Mouse (Mus musculus): ENCODE results near the gene Rad9b. TPM values are rescaled to one million over a fixed set of nuclear protein-coding genes. Genes with fewer than 3 reads are reported as not detected.

Gene Rad9b
- 0.25 TPM in 1 of 2 replicates, not detected in the other for polyA plus RNA-seq (2012; ENCODE audit: insufficient read depth, low replicate concordance)

DNA sequence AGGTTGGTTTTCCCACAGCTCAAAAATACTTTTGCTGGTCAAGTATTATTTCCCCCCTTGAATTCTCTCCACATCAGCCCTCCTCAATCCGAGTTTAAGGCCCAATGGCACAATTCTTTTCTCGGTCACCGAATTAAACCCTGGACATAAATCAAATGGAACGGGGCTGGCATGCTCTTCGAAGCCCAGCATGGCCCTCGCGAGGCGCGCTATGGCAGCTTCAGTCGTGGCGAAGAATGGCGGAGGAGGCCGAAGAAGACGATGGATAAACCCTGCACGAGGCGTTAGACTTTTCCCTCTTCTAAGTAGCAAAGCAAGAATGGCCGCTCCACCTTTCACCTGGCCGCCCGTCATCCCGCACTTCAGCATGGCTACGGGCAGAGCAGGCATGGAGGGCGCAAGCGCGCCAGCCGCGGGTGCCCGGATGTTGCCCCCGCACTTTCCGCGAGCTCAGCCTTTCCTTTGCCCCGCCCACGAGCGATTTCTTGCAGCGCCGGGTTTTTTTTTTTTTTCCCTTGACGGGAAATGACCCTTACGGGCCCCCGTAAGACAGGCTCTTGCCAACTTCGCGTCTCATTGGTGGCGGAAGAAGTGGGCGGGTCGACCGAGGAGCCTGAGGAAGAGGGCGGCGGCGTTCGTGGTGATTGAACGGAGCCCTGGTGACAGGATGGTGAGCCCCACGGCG lies at the start of gene Rad9b, which contains the start of gene Vps29:
Gene Rad9b, minus strand, starts transcription at position 427 of the 685 bp plus-strand sequence.
Gene Vps29, plus strand, starts transcription at position 563 of the 685 bp plus-strand sequence.
- Histone ChIP-seq H3K27me3 (replicated peaks) (no peaks in the 10 kb centered on the region), H3K4me3 (replicated peaks) (peak within 1 kb of the TSS; percentile 97), H3K9me3 (no peaks in the 10 kb centered on the region), H3K4me1 (peaks cover 34% of the 10 kb centered on the region), H3K36me3 (replicated peaks; ENCODE audit: low read length) (peaks cover 12% of the 10 kb centered on the region)
- no peak for TF ChIP-seq FLI1 (IDR thresholded peaks at IDR 0.05; ENCODE audit: low read length)
- TF ChIP-seq GATA1 (IDR thresholded peaks at IDR 0.05; ENCODE audit: borderline replicate concordance, low read length): no peak

DNA sequence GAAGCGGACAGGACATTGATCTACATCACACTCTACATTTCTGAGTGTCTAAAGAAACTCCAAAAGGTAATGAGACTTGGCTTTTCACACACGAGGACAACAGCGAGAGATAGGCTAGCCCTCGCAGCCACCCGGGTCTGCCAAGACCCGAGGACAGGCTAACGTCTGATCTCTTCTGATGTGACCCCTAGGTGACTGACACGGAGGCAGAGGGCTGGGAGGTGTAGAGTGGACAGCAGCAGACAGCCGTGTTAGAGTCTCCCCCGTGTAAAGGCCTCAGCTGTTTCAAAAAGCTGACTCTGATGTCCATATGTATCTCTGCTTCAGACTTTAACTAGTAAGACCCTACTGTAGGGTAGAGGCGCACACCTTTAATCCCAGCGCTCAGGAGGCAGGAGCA lies 49.3 kb upstream of the Rad9b start:
- H3K36me3 ChIP-seq (replicated peaks; ENCODE audit: low read length): peaks cover 99% of the 10 kb centered on the region
- no peak for TF ChIP-seq FLI1 (IDR thresholded peaks at IDR 0.05; ENCODE audit: low read length)
- TF ChIP-seq GATA1 (IDR thresholded peaks at IDR 0.05; ENCODE audit: borderline replicate concordance, low read length): no peak
- H3K4me3 ChIP-seq (replicated peaks): no peak overlapping the region
- peaks cover 36% of the 10 kb centered on the region for H3K4me1 ChIP-seq
- no peaks in the 10 kb centered on the region for H3K9me3 ChIP-seq
- H3K27me3 ChIP-seq (replicated peaks): no peaks in the 10 kb centered on the region

DNA sequence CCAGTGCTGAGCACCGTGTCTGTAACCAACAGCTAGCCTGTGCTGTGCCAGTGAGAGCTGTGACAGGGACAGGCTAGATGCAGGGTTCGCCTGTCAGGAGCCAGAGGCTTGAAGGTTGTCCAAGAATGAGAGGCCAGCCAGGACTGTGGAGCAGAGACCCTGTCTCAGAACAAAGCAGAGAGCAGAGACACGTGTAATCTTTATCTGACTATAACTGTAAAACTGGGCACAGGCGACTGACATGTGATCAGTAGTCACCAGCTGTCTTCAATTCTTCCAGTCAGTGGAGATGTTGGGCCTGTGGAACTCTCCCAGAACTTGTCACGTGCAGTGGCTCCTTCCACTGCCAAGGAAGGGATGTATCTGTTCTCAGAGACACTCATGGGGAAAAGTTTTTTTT lies 48.7 kb upstream of the Rad9b start:
- peaks cover 42% of the 10 kb centered on the region for H3K4me1 ChIP-seq
- peaks cover 100% of the 10 kb centered on the region for H3K36me3 ChIP-seq (replicated peaks; ENCODE audit: low read length)
- no peaks in the 10 kb centered on the region for H3K27me3 ChIP-seq (replicated peaks)
- no peak overlapping the region for H3K4me3 ChIP-seq (replicated peaks)
- H3K9me3 ChIP-seq: no peaks in the 10 kb centered on the region
- TF ChIP-seq GATA1 (IDR thresholded peaks at IDR 0.05; ENCODE audit: borderline replicate concordance, low read length): no peak
- no peak for TF ChIP-seq FLI1 (IDR thresholded peaks at IDR 0.05; ENCODE audit: low read length)

GRCm38 (mm10) chr5:122402160-122402559 lies 48.1 kb upstream of the Rad9b start:
- TF ChIP-seq FLI1 (IDR thresholded peaks at IDR 0.05; ENCODE audit: low read length): no peak
- TF ChIP-seq GATA1 (IDR thresholded peaks at IDR 0.05; ENCODE audit: borderline replicate concordance, low read length): no peak
- Histone ChIP-seq H3K9me3 (no peaks in the 10 kb centered on the region), H3K4me1 (peaks cover 48% of the 10 kb centered on the region), H3K36me3 (replicated peaks; ENCODE audit: low read length) (peaks cover 100% of the 10 kb centered on the region), H3K27me3 (replicated peaks) (no peaks in the 10 kb centered on the region), H3K4me3 (replicated peaks) (no peak overlapping the region)

DNA sequence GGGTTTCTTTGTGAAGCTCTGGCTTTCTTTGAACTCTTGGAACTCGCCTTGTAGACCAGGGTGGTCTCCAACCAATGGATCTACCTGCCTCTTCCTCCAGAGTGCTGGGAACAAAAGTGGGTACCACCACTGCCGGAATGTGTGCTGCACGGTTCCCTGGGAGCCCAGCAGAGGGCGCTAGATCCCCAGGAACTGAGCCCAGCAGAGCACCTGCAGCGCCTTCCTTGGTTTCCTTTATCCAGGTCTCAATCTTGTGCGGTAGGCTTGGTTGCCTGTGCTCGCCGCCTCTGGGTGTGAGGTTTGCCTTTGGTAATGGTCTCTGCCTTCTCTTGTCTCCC lies 47.2 kb upstream of the Rad9b start:
- peaks cover 98% of the 10 kb centered on the region for H3K36me3 ChIP-seq (replicated peaks; ENCODE audit: low read length)
- peaks cover 57% of the 10 kb centered on the region for H3K4me1 ChIP-seq
- H3K4me3 ChIP-seq (replicated peaks): no peak overlapping the region
- no peaks in the 10 kb centered on the region for H3K27me3 ChIP-seq (replicated peaks)
- no peaks in the 10 kb centered on the region for H3K9me3 ChIP-seq
- TF ChIP-seq FLI1 (IDR thresholded peaks at IDR 0.05; ENCODE audit: low read length) (no peak), GATA1 (IDR thresholded peaks at IDR 0.05; ENCODE audit: borderline replicate concordance, low read length) (no peak)

- no peaks in the 10 kb centered on the region for H3K9me3 ChIP-seq
- peaks cover 61% of the 10 kb centered on the region for H3K4me1 ChIP-seq
- TF ChIP-seq GATA1 (IDR thresholded peaks at IDR 0.05; ENCODE audit: borderline replicate concordance, low read length) (no peak), FLI1 (IDR thresholded peaks at IDR 0.05; ENCODE audit: low read length) (no peak)
- H3K27me3 ChIP-seq (replicated peaks): no peaks in the 10 kb centered on the region
- no peak overlapping the region for H3K4me3 ChIP-seq (replicated peaks)
- peaks cover 93% of the 10 kb centered on the region for H3K36me3 ChIP-seq (replicated peaks; ENCODE audit: low read length)
Observed at GRCm38 (mm10) chr5:122400628-122401302, 46.7 kb upstream of the Rad9b start.

DNA sequence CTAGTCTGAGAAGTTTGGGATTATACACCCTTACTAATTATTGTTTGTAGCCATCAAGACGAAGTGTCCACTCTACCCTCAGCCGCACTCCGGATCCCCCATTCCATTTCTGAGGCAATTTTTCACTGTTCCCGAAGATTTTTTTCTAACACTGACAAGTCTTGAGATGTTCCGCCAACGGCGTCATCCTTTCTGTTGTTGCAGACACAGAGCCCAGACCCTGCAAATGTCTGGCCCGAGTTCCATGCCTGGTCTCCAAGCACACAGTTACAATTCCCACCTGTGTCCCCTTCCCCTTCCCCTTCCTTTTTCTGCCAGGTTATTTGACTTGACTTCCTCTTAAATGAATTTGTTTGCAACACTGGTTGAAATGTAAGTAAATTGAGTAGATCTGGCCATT lies 45.8 kb upstream of the Rad9b start:
- no peaks in the 10 kb centered on the region for H3K27me3 ChIP-seq (replicated peaks)
- H3K4me3 ChIP-seq (replicated peaks): no peak overlapping the region
- peaks cover 70% of the 10 kb centered on the region for H3K4me1 ChIP-seq
- H3K36me3 ChIP-seq (replicated peaks; ENCODE audit: low read length): peaks cover 89% of the 10 kb centered on the region
- no peaks in the 10 kb centered on the region for H3K9me3 ChIP-seq
- TF ChIP-seq FLI1 (IDR thresholded peaks at IDR 0.05; ENCODE audit: low read length) (no peak), GATA1 (IDR thresholded peaks at IDR 0.05; ENCODE audit: borderline replicate concordance, low read length) (no peak)

- no peaks in the 10 kb centered on the region for H3K27me3 ChIP-seq (replicated peaks)
- H3K9me3 ChIP-seq: no peaks in the 10 kb centered on the region
- peaks cover 90% of the 10 kb centered on the region for H3K4me1 ChIP-seq
- no peak for TF ChIP-seq GATA1 (IDR thresholded peaks at IDR 0.05; ENCODE audit: borderline replicate concordance, low read length)
- no peak for TF ChIP-seq FLI1 (IDR thresholded peaks at IDR 0.05; ENCODE audit: low read length)
- peaks cover 77% of the 10 kb centered on the region for H3K36me3 ChIP-seq (replicated peaks; ENCODE audit: low read length)
- H3K4me3 ChIP-seq (replicated peaks): no peak overlapping the region
Observed at GRCm38 (mm10) chr5:122397495-122397894, 43.5 kb upstream of the Rad9b start.

DNA sequence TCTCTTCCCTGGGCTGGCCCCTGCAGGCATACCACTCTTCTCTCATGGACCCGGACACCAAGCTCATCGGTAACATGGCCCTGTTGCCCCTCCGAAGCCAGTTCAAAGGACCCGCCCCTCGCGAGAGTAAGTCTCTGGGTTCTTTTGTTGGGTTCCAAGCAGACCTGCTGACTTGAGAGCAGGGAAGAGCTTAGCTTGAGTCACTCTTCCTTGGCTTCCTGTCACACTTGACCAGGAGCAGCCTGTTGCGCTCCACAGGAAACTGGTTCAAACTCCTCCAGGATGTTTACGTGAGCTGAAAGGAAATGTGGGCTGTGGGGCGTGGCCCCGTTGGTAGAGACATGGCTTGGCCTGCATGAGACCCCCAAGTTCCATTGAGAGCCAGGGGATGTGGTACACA lies 42.8 kb upstream of the Rad9b start:
- TF ChIP-seq GATA1 (IDR thresholded peaks at IDR 0.05; ENCODE audit: borderline replicate concordance, low read length): no peak
- TF ChIP-seq FLI1 (IDR thresholded peaks at IDR 0.05; ENCODE audit: low read length): no peak
- Histone ChIP-seq H3K4me3 (replicated peaks) (peak overlapping the region; percentile 85), H3K27me3 (replicated peaks) (no peaks in the 10 kb centered on the region), H3K4me1 (peaks cover 90% of the 10 kb centered on the region), H3K9me3 (no peaks in the 10 kb centered on the region), H3K36me3 (replicated peaks; ENCODE audit: low read length) (peaks cover 70% of the 10 kb centered on the region)

DNA sequence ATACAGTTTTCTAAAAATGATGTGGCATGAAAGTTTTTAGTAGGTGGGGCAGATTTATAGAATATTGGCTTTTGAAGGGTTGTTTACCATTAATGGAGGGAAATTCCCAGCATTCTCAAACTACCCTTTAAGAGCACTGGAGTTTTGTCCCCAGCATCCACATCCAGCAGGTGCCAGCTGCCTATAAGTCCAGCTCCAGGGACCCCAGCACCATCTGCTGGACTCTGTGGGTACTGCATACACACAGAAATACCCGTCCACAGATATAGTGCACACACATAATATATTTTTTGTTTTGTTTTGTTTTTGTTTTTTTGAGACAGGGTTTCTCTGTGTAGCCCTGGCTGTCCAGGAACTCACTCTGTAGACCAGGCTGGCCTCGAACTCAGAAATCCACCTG lies 39.9 kb upstream of the Rad9b start:
- TF ChIP-seq GATA1 (IDR thresholded peaks at IDR 0.05; ENCODE audit: borderline replicate concordance, low read length): no peak
- no peak for TF ChIP-seq FLI1 (IDR thresholded peaks at IDR 0.05; ENCODE audit: low read length)
- H3K27me3 ChIP-seq (replicated peaks): no peaks in the 10 kb centered on the region
- no peaks in the 10 kb centered on the region for H3K9me3 ChIP-seq
- H3K4me1 ChIP-seq: peaks cover 67% of the 10 kb centered on the region
- H3K4me3 ChIP-seq (replicated peaks): no peak overlapping the region
- peaks cover 52% of the 10 kb centered on the region for H3K36me3 ChIP-seq (replicated peaks; ENCODE audit: low read length)

Data from megakaryocyte, embryonic 14.5 days (primary cell).